Mouse (Mus musculus) bone marrow macrophage, adult 2 months (primary cell): ENCODE measurements around the gene Tcp1.

ENCODE experiments used
- CTCF ChIP-seq: IDR thresholded peaks from 2 replicates; pipeline ENCODE4 v1.5.1; 2012; ENCODE audit warnings: low read depth, mild to moderate bottlenecking, low read length, moderate library complexity
- POLR2A ChIP-seq: IDR thresholded peaks from 2 replicates; pipeline ENCODE4 v1.6.1; 2012; ENCODE audit warnings: mild to moderate bottlenecking, low read depth, low read length, borderline replicate concordance

DNA sequence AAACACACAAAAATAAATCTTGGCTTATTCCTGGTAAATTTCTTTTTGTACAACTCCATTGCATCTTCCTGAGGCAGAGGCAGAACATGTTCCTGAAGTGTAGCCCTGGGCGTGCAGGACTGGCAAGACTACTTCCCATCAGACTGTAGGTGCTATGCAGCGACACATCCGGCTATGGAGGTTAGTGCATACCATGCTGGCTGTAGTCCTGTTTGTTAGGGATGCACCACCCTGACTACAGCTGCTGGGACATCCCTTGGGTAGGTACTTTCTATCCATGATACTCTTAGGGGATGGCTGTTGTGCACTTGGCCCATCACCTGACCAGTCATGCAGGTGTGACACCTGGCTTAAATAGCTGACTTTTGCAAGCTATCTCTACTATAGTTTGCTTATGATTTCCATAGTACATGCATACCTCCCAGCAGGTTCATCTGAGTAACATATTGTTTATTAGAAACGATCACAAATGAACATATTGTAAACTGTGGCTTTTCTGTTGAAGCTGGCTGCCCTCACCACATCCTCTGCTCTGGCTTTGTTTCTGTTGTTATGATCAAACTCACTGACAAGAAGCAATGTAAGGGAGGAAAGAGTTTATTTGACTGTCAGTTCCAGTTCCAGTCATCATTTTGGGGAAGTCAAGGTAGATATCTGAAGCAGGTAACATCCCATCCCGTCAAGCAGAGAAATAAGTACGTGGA is 27.1 kb downstream of the Tcp1 start:
- TF ChIP-seq CTCF (no peak), POLR2A (no peak)
